Mouse (Mus musculus): Measurements from ENCODE around the gene Olfr1040. TPM values are rescaled to one million over a fixed set of nuclear protein-coding genes. Genes with fewer than 3 reads are reported as not detected.
"Not testable (repeated sequence)": the region's sequence is repeated elsewhere in the genome, so short reads cannot be mapped to it uniquely, and the experiment has no call there.

Gene Olfr1040
- total RNA-seq (2021) = not detected

DNA sequence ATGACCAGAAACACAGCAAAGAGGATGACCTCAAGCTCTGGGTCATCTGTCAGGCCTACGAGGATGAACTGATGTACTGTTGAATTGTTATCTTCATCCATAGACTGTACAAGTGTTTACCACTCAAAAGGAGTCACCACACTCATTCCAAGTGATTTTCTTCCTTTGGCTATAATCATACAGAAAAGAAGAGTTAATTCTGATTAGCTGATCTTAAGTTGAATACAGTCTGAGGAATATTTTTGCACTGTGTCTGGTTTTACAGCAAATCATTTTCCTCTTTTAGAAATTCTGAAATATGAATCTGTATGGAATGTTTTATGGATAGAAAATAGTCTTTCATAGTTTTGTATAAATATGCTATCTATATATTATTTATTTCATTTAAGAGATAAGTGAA lies at the start of gene Olfr1040:
Gene Olfr1040, minus strand, starts transcription at position 101 of the 400 bp plus-strand sequence.
- intact Hi-C loops (cut with DNase I) = no loop called here
- no peak for DNase-seq

- DNase-seq = no peak
- intact Hi-C loops (cut with DNase I) = no loop called here
Observed at GRCm38 (mm10) chr2:86195863-86196262, 49.3 kb upstream of the Olfr1040 start.

DNA sequence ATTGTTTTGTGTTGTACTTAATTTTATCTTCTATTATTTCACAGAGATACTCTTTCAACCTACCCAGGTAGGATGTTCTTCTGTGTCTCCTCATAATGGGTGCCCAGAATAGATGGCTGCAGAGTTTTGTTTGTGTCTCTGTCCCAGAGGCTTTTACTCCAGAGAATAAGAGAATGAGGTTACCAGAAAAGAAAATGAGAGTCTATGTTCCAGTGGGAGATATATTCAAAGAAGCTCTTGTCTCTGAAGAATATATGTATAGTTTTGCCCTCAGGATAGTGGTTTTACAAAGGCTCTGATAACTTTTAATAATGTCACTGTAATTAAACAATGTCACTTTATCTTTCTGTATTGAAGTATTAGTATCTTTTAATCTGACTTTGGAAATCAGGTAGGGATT lies 39.1 kb upstream of the Olfr1040 start, which contains the start of gene Olfr52:
Gene Olfr52, minus strand, starts transcription at position 101 of the 400 bp plus-strand sequence.
- DNase-seq = no peak
- intact Hi-C loops (cut with DNase I) = no loop called here

- no peak for DNase-seq
- intact Hi-C loops (cut with DNase I) = no loop called here
Observed at GRCm38 (mm10) chr2:86179950-86180349, 33.4 kb upstream of the Olfr1040 start.

DNA sequence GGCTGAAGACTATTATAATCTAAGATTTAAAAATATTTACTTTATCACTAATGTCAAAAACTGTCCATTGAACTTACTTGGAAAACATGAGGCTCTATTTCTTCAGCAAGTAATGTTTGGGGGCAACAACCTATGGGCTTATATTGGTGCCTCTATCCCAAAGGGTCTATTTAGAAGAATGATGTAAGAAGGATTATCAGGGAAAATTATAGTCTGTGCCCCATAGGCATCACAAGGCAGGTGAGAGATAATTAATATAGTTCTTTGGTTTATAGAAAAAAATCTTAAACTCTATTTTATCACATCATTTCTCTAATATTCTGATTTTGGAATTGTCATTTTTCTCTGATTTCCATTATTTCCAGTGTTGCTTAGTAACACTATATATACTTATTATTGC lies 31.2 kb upstream of the Olfr1040 start, which contains the start of gene Olfr1044:
Gene Olfr1044, minus strand, starts transcription at position 101 of the 400 bp plus-strand sequence.
- intact Hi-C loops (cut with DNase I) = no loop called here
- no peak for DNase-seq

- DNase-seq; intact Hi-C loops (cut with DNase I): not testable (repeated sequence)
Observed at GRCm38 (mm10) chr2:86175422-86175821, 28.9 kb upstream of the Olfr1040 start.

DNA sequence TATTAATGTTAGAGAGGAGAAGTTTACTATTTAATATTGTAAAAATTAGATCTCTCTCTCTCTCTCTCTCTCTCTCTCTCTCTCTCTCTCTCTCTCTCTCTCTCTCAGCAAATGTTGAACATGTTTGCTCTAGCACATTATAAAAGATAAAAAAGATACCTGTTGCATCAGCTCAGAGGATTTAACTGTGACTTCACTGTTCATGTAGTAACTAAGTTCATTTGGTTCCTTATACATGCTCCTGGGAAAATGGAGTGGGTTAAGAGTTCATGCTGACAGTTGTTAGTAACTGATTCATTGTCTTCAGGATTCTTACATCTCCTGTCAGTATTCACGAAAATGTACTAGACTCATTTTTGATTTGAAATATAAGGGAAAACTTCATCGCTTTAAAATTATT lies 20.9 kb upstream of the Olfr1040 start, which contains the start of gene Olfr1043:
Gene Olfr1043, minus strand, starts transcription at position 101 of the 400 bp plus-strand sequence.
- no peak for DNase-seq
- intact Hi-C loops (cut with DNase I) = no loop called here

DNA sequence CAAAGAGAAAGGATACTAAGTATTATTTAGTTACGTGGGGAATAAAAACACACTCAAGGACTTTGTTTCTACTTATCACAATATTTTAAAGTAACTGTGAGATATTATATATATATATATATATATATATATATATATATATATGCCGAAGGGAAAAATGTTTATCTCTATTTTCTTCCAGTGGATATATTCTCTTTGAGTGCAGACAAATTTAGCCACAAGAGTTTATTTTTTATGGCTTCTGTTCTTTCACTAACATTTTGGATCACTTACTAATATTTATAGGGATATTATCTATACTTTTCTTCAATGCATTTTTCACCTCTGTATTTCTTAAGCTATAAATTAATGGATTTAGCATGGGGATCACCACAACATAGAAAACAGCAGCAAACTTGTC lies 15.2 kb upstream of the Olfr1040 start, which contains the start of gene Olfr1042:
Gene Olfr1042, minus strand, starts transcription at position 101 of the 400 bp plus-strand sequence.
- DNase-seq = no peak
- intact Hi-C loops (cut with DNase I) = no loop called here

GRCm38 (mm10) chr2:86135828-86136227 lies 10.7 kb downstream of the Olfr1040 start, which contains the start of gene Olfr1039:
Gene Olfr1039, minus strand, starts transcription at chr2:86135928.
- DNase-seq = no peak
- intact Hi-C loops (cut with DNase I) = no loop called here

Other genes with a start within 250 kb of the Olfr1040 start
- not detected for gene Olfr1024, start 241.7 kb downstream of the Olfr1040 start, total RNA-seq (2021)
- gene Olfr1025-ps1, start 231.5 kb downstream of the Olfr1040 start, total RNA-seq (2021) = not detected
- gene Olfr1026, start 225.2 kb downstream of the Olfr1040 start, total RNA-seq (2021) = not detected
- gene Olfr1028, start 196.3 kb downstream of the Olfr1040 start, total RNA-seq (2021) = not detected
- gene Olfr1029, start 172.8 kb downstream of the Olfr1040 start, total RNA-seq (2021) = not detected
- not detected for gene Olfr1030, start 167.5 kb downstream of the Olfr1040 start, total RNA-seq (2021)
- not detected for gene Olfr1031, start 156.4 kb downstream of the Olfr1040 start, total RNA-seq (2021)
- not detected for gene Olfr1032, start 141.2 kb downstream of the Olfr1040 start, total RNA-seq (2021)
- gene Olfr1033, start 126.1 kb downstream of the Olfr1040 start, total RNA-seq (2021) = not detected
- not detected for gene Olfr1034, start 100.9 kb downstream of the Olfr1040 start, total RNA-seq (2021)
- gene Olfr1036, start 72.7 kb downstream of the Olfr1040 start, total RNA-seq (2021) = not detected
- gene Olfr1037, start 59.3 kb downstream of the Olfr1040 start, total RNA-seq (2021) = not detected
- gene Olfr1039, start 10.8 kb downstream of the Olfr1040 start, total RNA-seq (2021) = not detected
- not detected for gene Olfr1042, start 15.1 kb upstream of the Olfr1040 start, total RNA-seq (2021)
- gene Olfr1043, start 20.8 kb upstream of the Olfr1040 start, total RNA-seq (2021) = not detected
- not detected for gene Olfr1044, start 31.1 kb upstream of the Olfr1040 start, total RNA-seq (2021)
- gene Olfr52, start 39.0 kb upstream of the Olfr1040 start, total RNA-seq (2021) = not detected
- gene Olfr1045, start 56.3 kb upstream of the Olfr1040 start, total RNA-seq (2021) = not detected
- gene Olfr1046, start 72.6 kb upstream of the Olfr1040 start, total RNA-seq (2021) = not detected
- not detected for gene Olfr1047, start 84.7 kb upstream of the Olfr1040 start, total RNA-seq (2021)
- not detected for gene Olfr1048, start 93.6 kb upstream of the Olfr1040 start, total RNA-seq (2021)
- not detected for gene Olfr1049, start 111.6 kb upstream of the Olfr1040 start, total RNA-seq (2021)
- not detected for gene Olfr1051, start 132.4 kb upstream of the Olfr1040 start, total RNA-seq (2021)
- not detected for gene Olfr1052, start 145.7 kb upstream of the Olfr1040 start, total RNA-seq (2021)
- gene Olfr1053, start 168.6 kb upstream of the Olfr1040 start, total RNA-seq (2021) = not detected
- not detected for gene Olfr1054, start 188.7 kb upstream of the Olfr1040 start, total RNA-seq (2021)
- not detected for gene Olfr1055, start 203.6 kb upstream of the Olfr1040 start, total RNA-seq (2021)
- not detected for gene Olfr1056, start 215.7 kb upstream of the Olfr1040 start, total RNA-seq (2021)
- not detected for gene Olfr1057, start 231.7 kb upstream of the Olfr1040 start, total RNA-seq (2021)
- gene Olfr1058, start 241.8 kb upstream of the Olfr1040 start, total RNA-seq (2021) = not detected

Measured in left cerebral cortex, postnatal 4 days (tissue).